Mouse (Mus musculus) bone marrow macrophage, adult 2 months (primary cell): ENCODE measurements around the gene Ankrd2. TPM values are rescaled to one million over a fixed set of nuclear protein-coding genes. Genes with fewer than 3 reads are reported as not detected.

ENCODE experiments used
- H3K27ac ChIP-seq: 2 replicates; pipeline ENCODE4 v1.5.1; 2012; ENCODE audit warnings: low read depth, low read length; ENCODE audit not compliant: insufficient read depth
- H3K4me1 ChIP-seq: 2 replicates; pipeline ENCODE4 v1.6.1; 2012; ENCODE audit warnings: low read length; ENCODE audit not compliant: control insufficient read depth, insufficient read depth
- H3K4me3 ChIP-seq: 2 replicates; pipeline ENCODE4 v1.5.1; 2012; ENCODE audit warnings: mild to moderate bottlenecking, low read length, moderate library complexity; ENCODE audit not compliant: insufficient read depth
- CTCF ChIP-seq: IDR thresholded peaks from 2 replicates; pipeline ENCODE4 v1.5.1; 2012; ENCODE audit warnings: low read depth, mild to moderate bottlenecking, low read length, moderate library complexity
- POLR2A ChIP-seq: IDR thresholded peaks from 2 replicates; pipeline ENCODE4 v1.6.1; 2012; ENCODE audit warnings: mild to moderate bottlenecking, low read depth, low read length, borderline replicate concordance
- polyA plus RNA-seq: library from polyadenylated mRNA; stranded (reverse); fragments of >200 nt; gene quantifications from 2 replicates; pipeline ENCODE4 v1.2.4, GENCODE M21; 2012; ENCODE audit not compliant: missing spikeins, insufficient read depth, insufficient read length

Gene Ankrd2
- polyA plus RNA-seq, 1 experiment: not detected

GRCm38 (mm10) chr19:42010436-42010835, 25.4 kb upstream of the Ankrd2 start:
- Histone ChIP-seq H3K4me1 (peaks cover 39% of the 10 kb centered on the region), H3K4me3 (no peak overlapping the region), H3K27ac (no peak overlapping the region)
- TF ChIP-seq POLR2A (no peak), CTCF (no peak)

GRCm38 (mm10) chr19:42011123-42011522, 24.7 kb upstream of the Ankrd2 start:
- Histone ChIP-seq H3K4me3 (no peak overlapping the region), H3K27ac (no peak overlapping the region), H3K4me1 (peaks cover 41% of the 10 kb centered on the region)
- TF ChIP-seq POLR2A: no peak
- TF ChIP-seq CTCF: no peak

- Histone ChIP-seq H3K4me1 (peaks cover 41% of the 10 kb centered on the region), H3K4me3 (no peak overlapping the region), H3K27ac (no peak overlapping the region)
- TF ChIP-seq CTCF (no peak), POLR2A (no peak)
Observed at GRCm38 (mm10) chr19:42014231-42014825, 21.5 kb upstream of the Ankrd2 start.

GRCm38 (mm10) chr19:42015001-42015400, 20.8 kb upstream of the Ankrd2 start:
- Histone ChIP-seq H3K4me1 (peaks cover 41% of the 10 kb centered on the region), H3K27ac (no peak overlapping the region), H3K4me3 (no peak overlapping the region)
- no peak for TF ChIP-seq POLR2A
- no peak for TF ChIP-seq CTCF

- Histone ChIP-seq H3K4me1 (peaks cover 50% of the 10 kb centered on the region), H3K27ac (peak overlapping the region; percentile 80), H3K4me3 (no peak overlapping the region)
- no peak for TF ChIP-seq POLR2A
- no peak for TF ChIP-seq CTCF
Observed at GRCm38 (mm10) chr19:42016251-42016650, 19.5 kb upstream of the Ankrd2 start.

GRCm38 (mm10) chr19:42016840-42017239, 19.0 kb upstream of the Ankrd2 start:
- Histone ChIP-seq H3K27ac (peak overlapping the region; percentile 80), H3K4me1 (peaks cover 54% of the 10 kb centered on the region), H3K4me3 (peak overlapping the region; percentile 37; the same call in 1 of the 2 replicates)
- TF ChIP-seq POLR2A: no peak
- no peak for TF ChIP-seq CTCF

GRCm38 (mm10) chr19:42017399-42018247, 18.2 kb upstream of the Ankrd2 start:
- Histone ChIP-seq H3K4me3 (peak overlapping the region; percentile 37), H3K4me1 (peaks cover 61% of the 10 kb centered on the region), H3K27ac (peak overlapping the region; percentile 80)
- TF ChIP-seq CTCF (no peak), POLR2A (no peak)

- Histone ChIP-seq H3K4me3 (peak overlapping the region; percentile 2; the same call in 1 of the 2 replicates), H3K27ac (peak overlapping the region; percentile 80), H3K4me1 (peaks cover 72% of the 10 kb centered on the region)
- TF ChIP-seq CTCF (no peak), POLR2A (no peak)
Observed at GRCm38 (mm10) chr19:42019011-42019522, 16.7 kb upstream of the Ankrd2 start.

- H3K4me3 ChIP-seq: no peak overlapping the region
- peak overlapping the region; percentile 22 for H3K27ac ChIP-seq
- TF ChIP-seq POLR2A (no peak), CTCF (no peak)
- peaks cover 60% of the 10 kb centered on the region for H3K4me1 ChIP-seq
Observed at GRCm38 (mm10) chr19:42021681-42022541, 13.9 kb upstream of the Ankrd2 start.
